Mouse (Mus musculus) liver, embryonic 14.5 days (tissue): ENCODE measurements around the gene Sf3b3. TPM values are rescaled to one million over a fixed set of nuclear protein-coding genes. Genes with fewer than 3 reads are reported as not detected.
"Not testable (repeated sequence)": the region's sequence is repeated elsewhere in the genome, so short reads cannot be mapped to it uniquely, and the experiment has no call there.

ENCODE experiments used
- ATAC-seq: fragments of 200-750 bp; cut with Nextera tagmentation; 2 replicates; pipeline ENCODE4 v1.8.0; 2017; ENCODE audit warnings: moderate number of reproducible peaks, mild to moderate bottlenecking, moderate library complexity; ENCODE audit not compliant: insufficient read depth
- DNase-seq, 3 experiments: peaks; one replicate each; pipeline ENCODE4 v3.0.0-alpha.2; 2012 to 2013; ENCODE audit warnings: low read depth in 3 of 3, low spot score in 3 of 3
- H3K27ac ChIP-seq: fragments of 300-500 bp; sonication (generic); 2 replicates; pipeline ENCODE4 v1.5.1; 2014; ENCODE audit warnings: moderate library complexity, mild to moderate bottlenecking, control low read depth, inconsistent platforms
- H3K27me3 ChIP-seq: fragments of 300-500 bp; sonication (generic); 2 replicates; pipeline ENCODE4 v1.6.1; 2014; ENCODE audit warnings: mild to moderate bottlenecking, low read length, moderate library complexity; ENCODE audit not compliant: control insufficient read depth, insufficient read depth
- H3K36me3 ChIP-seq: fragments of 300-500 bp; sonication (generic); replicated peaks from 2 replicates; pipeline ENCODE4 v1.6.1; 2014; ENCODE audit warnings: low read depth; ENCODE audit not compliant: control insufficient read depth, insufficient read depth
- H3K4me1 ChIP-seq, 2 experiments: fragments of 200-500 bp in 1 of 2; fragments of 300-500 bp in 1 of 2; sonication (generic) in 1 of 2; replicated peaks; 2 replicates each; pipeline ENCODE4 v1.6.1; 2012 to 2014; ENCODE audit warnings: antibody characterized with exemption in 1 of 2, inconsistent platforms in 1 of 2, low read length in 1 of 2; ENCODE audit not compliant: control insufficient read depth in 2 of 2, insufficient read depth in 2 of 2
- H3K4me2 ChIP-seq: fragments of 300-500 bp; sonication (generic); 2 replicates; pipeline ENCODE4 v1.6.1; 2014; ENCODE audit warnings: low read depth, mild to moderate bottlenecking, control low read depth, moderate library complexity
- H3K4me3 ChIP-seq, 2 experiments: fragments of 200-500 bp in 1 of 2; fragments of 300-500 bp in 1 of 2; sonication (generic) in 1 of 2; 2 replicates each; pipeline ENCODE4 v1.5.1; 2012 to 2014; ENCODE audit warnings: low read depth in 2 of 2, low read length in 2 of 2, mild to moderate bottlenecking in 2 of 2, control low read depth in 1 of 2, inconsistent platforms in 1 of 2, moderate library complexity in 1 of 2; ENCODE audit not compliant: insufficient read depth in 1 of 2
- H3K9ac ChIP-seq: fragments of 300-500 bp; sonication (generic); replicated peaks from 2 replicates; pipeline ENCODE4 v1.6.1; 2014; ENCODE audit warnings: mild to moderate bottlenecking, control low read depth, moderate library complexity
- H3K9me3 ChIP-seq: fragments of 300-500 bp; sonication (generic); 2 replicates; pipeline ENCODE4 v1.6.1; 2016; ENCODE audit warnings: low read length, mixed read lengths; ENCODE audit not compliant: control insufficient read depth
- CTCF ChIP-seq: IDR thresholded peaks from 2 replicates; pipeline ENCODE4 v1.5.1; 2016; ENCODE audit warnings: antibody characterized with exemption, low read depth, control low read depth
- EP300 ChIP-seq: IDR thresholded peaks from 2 replicates; pipeline ENCODE4 v1.6.1; 2016; ENCODE audit warnings: antibody characterized with exemption, low read depth
- WGBS: fragments of 180-500 bp; shearing (Covaris S2); extraction: QIAGEN DNeasy Blood & Tissue Kit; methylation state at CpG from one replicate; pipeline ENCODE4 v1.1.7; 2014; ENCODE audit not compliant: insufficient replicate concordance; 5-methylcytosine and 5-hydroxymethylcytosine counted together
- polyA plus RNA-seq, 2 experiments: library from polyadenylated mRNA; depleted of rRNA in 1 of 2; stranded (reverse) in 1 of 2; unstranded in 1 of 2; fragments of >200 nt; fragmentation: Nextera tagmentation in 1 of 2; extraction: Ambion mirVana in 1 of 2; gene quantifications; 2 replicates each; pipeline versions ENCODE4 v1.2.1 to v1.2.3; 2012 to 2014

The Sf3b3 gene
- polyA plus RNA-seq, 2 experiments, result 34.2 to 54.7 TPM

GRCm38 (mm10) chr8:110886634-110887033 is 40.0 kb upstream of the Sf3b3 start:
- TF ChIP-seq CTCF, result no peak
- TF ChIP-seq EP300, result no peak
- Histone ChIP-seq H3K4me3 (no peak overlapping the region), H3K4me2 (no peak overlapping the region), H3K4me1 (no peaks in the 10 kb centered on the region), H3K27ac (no peak overlapping the region), H3K36me3 (peaks cover 12% of the 10 kb centered on the region), H3K27me3 (no peaks in the 10 kb centered on the region), H3K9me3 (no peaks in the 10 kb centered on the region), H3K9ac (no peak overlapping the region)
- WGBS, result 76% methylated on average over 3 of the region's 3 CpGs
- ATAC-seq, result no peak
- DNase-seq, result no peak

- peaks cover 35% of the 10 kb centered on the region for H3K36me3 ChIP-seq
- H3K9ac ChIP-seq, result no peak overlapping the region
- H3K27ac ChIP-seq, result no peak overlapping the region
- H3K4me3 ChIP-seq, result no peak overlapping the region
- 90% methylated on average over 18 of the region's 18 CpGs for WGBS
- ATAC-seq (no peak), DNase-seq (no peak)
- no peaks in the 10 kb centered on the region for H3K4me1 ChIP-seq
- H3K9me3 ChIP-seq, result no peaks in the 10 kb centered on the region
- H3K4me2 ChIP-seq, result no peak overlapping the region
- H3K27me3 ChIP-seq, result no peaks in the 10 kb centered on the region
- TF ChIP-seq EP300, result no peak
- no peak for TF ChIP-seq CTCF
These were observed 37.2 kb upstream of the Sf3b3 start for GRCm38 (mm10) chr8:110883824-110884223.

GRCm38 (mm10) chr8:110881741-110882310 is 35.2 kb upstream of the Sf3b3 start:
- Histone ChIP-seq H3K4me2 (no peak overlapping the region), H3K9me3 (no peaks in the 10 kb centered on the region), H3K27ac (no peak overlapping the region), H3K9ac (no peak overlapping the region), H3K27me3 (no peaks in the 10 kb centered on the region), H3K4me3 (no peak overlapping the region), H3K36me3 (peaks cover 39% of the 10 kb centered on the region), H3K4me1 (peaks cover 0 to 2% of the 10 kb centered on the region in 2 experiments; a peak in 1 of 4 replicates)
- DNase-seq (no peak), ATAC-seq (no peak)
- 89% methylated on average over 10 of the region's 10 CpGs for WGBS
- TF ChIP-seq CTCF, result no peak
- TF ChIP-seq EP300, result no peak

- DNase-seq, result peak in 1 of 3 experiments; percentile 22
- WGBS, result 13% methylated on average over 4 of the region's 4 CpGs
- H3K9ac ChIP-seq, result no peak overlapping the region
- no peaks in the 10 kb centered on the region for H3K27me3 ChIP-seq
- H3K36me3 ChIP-seq, result peaks cover 47% of the 10 kb centered on the region
- no peak for TF ChIP-seq EP300
- TF ChIP-seq CTCF, result no peak
- peaks cover 0 to 2% of the 10 kb centered on the region in 2 experiments; a peak in 1 of 4 replicates for H3K4me1 ChIP-seq
- H3K27ac ChIP-seq, result no peak overlapping the region
- H3K4me3 ChIP-seq, result no peak overlapping the region
- ATAC-seq, result peak; percentile 76
- H3K9me3 ChIP-seq, result no peaks in the 10 kb centered on the region
- no peak overlapping the region for H3K4me2 ChIP-seq
These were observed 31.3 kb upstream of the Sf3b3 start for GRCm38 (mm10) chr8:110877862-110878261.

GRCm38 (mm10) chr8:110870501-110870900 is 23.9 kb upstream of the Sf3b3 start:
- H3K4me2 ChIP-seq, result no peak overlapping the region
- no peak overlapping the region for H3K27ac ChIP-seq
- DNase-seq (no peak), ATAC-seq (no peak)
- no peaks in the 10 kb centered on the region for H3K9me3 ChIP-seq
- no peak overlapping the region for H3K9ac ChIP-seq
- H3K27me3 ChIP-seq, result no peaks in the 10 kb centered on the region
- 86% methylated on average over 2 of the region's 2 CpGs for WGBS
- H3K4me3 ChIP-seq, result no peak overlapping the region
- H3K36me3 ChIP-seq, result peaks cover 42% of the 10 kb centered on the region
- TF ChIP-seq CTCF (no peak), EP300 (no peak)
- no peaks in the 10 kb centered on the region for H3K4me1 ChIP-seq

GRCm38 (mm10) chr8:110861347-110862025 is 14.9 kb upstream of the Sf3b3 start:
- not testable (repeated sequence) for H3K9me3 ChIP-seq, H3K4me1 ChIP-seq, H3K9ac ChIP-seq, ATAC-seq, H3K4me2 ChIP-seq, H3K27me3 ChIP-seq, H3K27ac ChIP-seq, H3K4me3 ChIP-seq, DNase-seq
- 83% methylated on average over 7 of the region's 7 CpGs for WGBS
- H3K36me3 ChIP-seq, result peaks cover 52% of the 10 kb centered on the region
